Mouse (Mus musculus) CH12.LX (cell line): Measurements from ENCODE around the gene Srrm4.

Experiments
- BHLHE40 ChIP-seq: IDR thresholded peaks from 2 replicates; pipeline ENCODE4 v1.6.1; 2011; ENCODE audit warnings: mild to moderate bottlenecking, low read depth, low read length, improper control_type of control experiment
- JUND ChIP-seq: conservative IDR thresholded peaks from 2 replicates; pipeline ENCODE4 v1.6.1; 2011; ENCODE audit warnings: low read depth, low read length, improper control_type of control experiment
- POLR2A ChIP-seq: IDR thresholded peaks from 2 replicates; pipeline ENCODE4 v1.6.1; 2011; ENCODE audit warnings: low read depth, mild to moderate bottlenecking, improper control_type of control experiment, low read length

GRCm38 (mm10) chr5:116392603-116393002, 199.0 kb downstream of the Srrm4 start:
- TF ChIP-seq POLR2A (no peak), BHLHE40 (no peak), JUND (no peak)
